Mouse (Mus musculus) heart, embryonic 12.5 days (tissue): ENCODE data around the gene Olfr1383. TPM values are rescaled to one million over a fixed set of nuclear protein-coding genes. Genes with fewer than 3 reads are reported as not detected.
"Not testable (repeated sequence)": the region's sequence is repeated elsewhere in the genome, so short reads cannot be mapped to it uniquely, and the experiment has no call there.

ENCODE experiments used
- ATAC-seq: fragments of 200-750 bp; cut with Nextera tagmentation; 2 replicates; pipeline ENCODE4 v1.8.0; 2017; ENCODE audit warnings: moderate TSS enrichment, moderate library complexity; ENCODE audit not compliant: insufficient number of reproducible peaks, low FRiP score
- H3K27ac ChIP-seq: fragments of 300-500 bp; sonication (generic); 2 replicates; pipeline ENCODE4 v1.5.1; 2016; ENCODE audit warnings: mild to moderate bottlenecking, moderate library complexity; ENCODE audit not compliant: poor library complexity, severe bottlenecking
- H3K27me3 ChIP-seq: fragments of 300-500 bp; sonication (generic); replicated peaks from 2 replicates; pipeline ENCODE4 v1.6.1; 2016; ENCODE audit warnings: mild to moderate bottlenecking, moderate library complexity
- H3K36me3 ChIP-seq: fragments of 300-500 bp; sonication (generic); 2 replicates; pipeline ENCODE4 v1.6.1; 2016; ENCODE audit warnings: mild to moderate bottlenecking, moderate library complexity
- H3K4me1 ChIP-seq: fragments of 300-500 bp; sonication (generic); replicated peaks from 2 replicates; pipeline ENCODE4 v1.6.1; 2016; ENCODE audit warnings: mild to moderate bottlenecking
- H3K4me2 ChIP-seq: fragments of 300-500 bp; sonication (generic); 2 replicates; pipeline ENCODE4 v1.6.1; 2016; ENCODE audit warnings: mild to moderate bottlenecking, moderate library complexity
- H3K4me3 ChIP-seq: fragments of 300-500 bp; sonication (generic); 2 replicates; pipeline ENCODE4 v1.5.1; 2016; ENCODE audit warnings: mild to moderate bottlenecking
- H3K9ac ChIP-seq: fragments of 300-500 bp; sonication (generic); 2 replicates; pipeline ENCODE4 v1.6.1; 2016; ENCODE audit warnings: mild to moderate bottlenecking, moderate library complexity
- H3K9me3 ChIP-seq: fragments of 300-500 bp; sonication (generic); replicated peaks from 2 replicates; pipeline ENCODE4 v1.6.1; 2016; ENCODE audit warnings: mild to moderate bottlenecking, moderate library complexity
- WGBS: fragments of 180-500 bp; shearing (Covaris S2); methylation state at CpG from one replicate; pipeline ENCODE4 v1.1.7; 2016; 5-methylcytosine and 5-hydroxymethylcytosine counted together
- polyA plus RNA-seq: library from polyadenylated mRNA; unstranded; fragments of >200 nt; fragmentation: Nextera tagmentation; extraction: Ambion mirVana; gene quantifications from 2 replicates; pipeline ENCODE4 v1.2.1, GENCODE M21; 2016

Olfr1383 gene
- polyA plus RNA-seq: not detected in 2 replicates

GRCm38 (mm10) chr11:49519348-49519747 lies at the start of gene Olfr1383:
Gene Olfr1383, plus strand, starts transcription at chr11:49519648.
- Histone ChIP-seq H3K9me3 (no peaks in the 10 kb centered on the region), H3K27ac (no peak within 1 kb of the TSS), H3K27me3 (no peaks in the 10 kb centered on the region), H3K9ac (no peak within 1 kb of the TSS), H3K36me3 (no peaks in the 10 kb centered on the region), H3K4me2 (no peak within 1 kb of the TSS), H3K4me3 (no peak within 1 kb of the TSS), H3K4me1 (no peaks in the 10 kb centered on the region)
- no peak for ATAC-seq

DNA sequence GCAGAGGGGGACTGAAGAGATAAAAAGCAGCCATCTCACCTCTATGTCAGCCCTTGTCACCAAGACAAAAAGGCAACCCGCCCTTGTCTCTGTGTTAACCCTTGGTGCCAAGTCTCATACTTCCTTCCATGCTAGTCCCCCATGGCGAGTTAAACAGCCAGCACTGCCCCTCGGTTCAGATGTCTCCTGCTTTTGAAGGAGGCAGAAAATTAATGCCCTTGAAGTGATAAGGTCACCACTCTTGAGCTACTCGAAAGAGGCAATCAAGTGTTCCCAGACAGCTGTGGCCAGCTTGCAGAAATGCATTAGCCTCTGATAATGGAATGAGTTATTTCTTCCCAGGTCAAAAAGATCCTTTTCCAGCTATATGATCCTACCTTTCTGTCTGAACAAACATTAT lies 33.5 kb upstream of the Olfr1383 start:
- no peaks in the 10 kb centered on the region for H3K9me3 ChIP-seq
- H3K9ac ChIP-seq: no peak overlapping the region

GRCm38 (mm10) chr11:49488770-49489169 lies 30.7 kb upstream of the Olfr1383 start, which contains the start of gene Olfr1385:
Gene Olfr1385, plus strand, starts transcription at chr11:49489070.
- H3K27ac ChIP-seq, H3K4me1 ChIP-seq, H3K9me3 ChIP-seq, H3K9ac ChIP-seq, H3K27me3 ChIP-seq, H3K36me3 ChIP-seq, ATAC-seq, H3K4me2 ChIP-seq, H3K4me3 ChIP-seq: not testable (repeated sequence)
- WGBS: 64% methylated on average over 1 of the region's 1 CpGs

More for the DNA sequence above, 33.5 kb upstream of the Olfr1383 start:
- Histone ChIP-seq H3K36me3 (no peaks in the 10 kb centered on the region), H3K27ac (no peak overlapping the region), H3K27me3 (no peaks in the 10 kb centered on the region), H3K4me2 (no peak overlapping the region), H3K4me1 (no peaks in the 10 kb centered on the region), H3K4me3 (no peak overlapping the region)
- no peak for ATAC-seq
- WGBS: 44% methylated on average over 4 of the region's 4 CpGs

GRCm38 (mm10) chr11:49518086-49518485 lies 1.4 kb upstream of the Olfr1383 start:
- no peak overlapping the region for H3K27ac ChIP-seq
- no peak overlapping the region for H3K4me2 ChIP-seq
- ATAC-seq: no peak
- no peaks in the 10 kb centered on the region for H3K27me3 ChIP-seq
- no peaks in the 10 kb centered on the region for H3K4me1 ChIP-seq
- no peak overlapping the region for H3K9ac ChIP-seq
- WGBS: 55% methylated on average over 5 of the region's 5 CpGs
- no peak overlapping the region for H3K4me3 ChIP-seq
- no peaks in the 10 kb centered on the region for H3K36me3 ChIP-seq
- H3K9me3 ChIP-seq: no peaks in the 10 kb centered on the region

DNA sequence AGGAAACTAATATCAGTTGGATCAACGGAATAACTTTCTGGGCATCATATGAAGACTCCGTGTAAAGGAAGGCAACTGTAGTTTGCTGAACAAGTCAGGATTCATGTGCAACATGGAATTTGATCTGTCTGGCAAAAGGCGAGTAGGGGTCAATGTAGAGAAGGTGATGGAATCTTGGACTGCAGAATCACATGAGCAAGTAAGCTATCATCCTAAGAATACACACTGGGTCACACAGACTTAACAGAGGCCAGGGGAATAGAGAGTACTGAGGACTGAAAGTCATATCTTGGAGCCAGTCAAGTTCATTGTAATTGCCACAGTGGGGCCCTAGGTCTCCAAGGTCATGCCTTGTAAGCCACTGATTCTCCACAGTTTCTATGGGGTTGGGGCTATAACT lies 8.5 kb downstream of the Olfr1383 start, which contains the start of gene Olfr1382:
Gene Olfr1382, plus strand, starts transcription at position 301 of the 400 bp plus-strand sequence.
- Histone ChIP-seq H3K36me3 (no peaks in the 10 kb centered on the region), H3K9me3 (no peaks in the 10 kb centered on the region), H3K27me3 (no peaks in the 10 kb centered on the region), H3K4me2 (no peak within 1 kb of the TSS), H3K9ac (no peak within 1 kb of the TSS), H3K27ac (no peak within 1 kb of the TSS), H3K4me1 (no peaks in the 10 kb centered on the region), H3K4me3 (no peak within 1 kb of the TSS)
- 69% methylated on average over 3 of the region's 3 CpGs for WGBS
- ATAC-seq: no peak

GRCm38 (mm10) chr11:49532761-49533160 lies 13.3 kb downstream of the Olfr1383 start:
- Histone ChIP-seq H3K27me3 (no peaks in the 10 kb centered on the region), H3K36me3 (no peaks in the 10 kb centered on the region), H3K4me3 (no peak overlapping the region), H3K27ac (no peak overlapping the region), H3K9me3 (no peaks in the 10 kb centered on the region), H3K4me1 (no peaks in the 10 kb centered on the region), H3K9ac (no peak overlapping the region), H3K4me2 (no peak overlapping the region)
- ATAC-seq: no peak

DNA sequence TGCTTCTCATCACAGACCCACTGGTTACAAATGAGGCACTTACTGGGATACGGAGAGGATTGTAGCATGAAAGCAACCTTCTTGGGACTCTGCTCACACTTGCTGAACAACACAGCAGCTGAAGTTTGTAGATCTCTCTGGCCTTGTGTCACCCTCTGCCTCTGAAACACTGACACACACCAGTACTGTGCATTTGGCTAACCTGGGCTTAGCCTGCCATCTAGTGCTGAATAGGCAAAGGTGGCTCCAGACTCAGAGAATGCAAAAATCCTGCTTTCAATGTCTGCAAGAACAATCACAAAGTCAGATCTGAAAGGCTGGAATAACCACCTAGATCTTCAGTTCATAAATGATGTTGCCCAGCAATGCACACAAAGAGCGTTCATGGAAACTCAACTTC lies 17.2 kb downstream of the Olfr1383 start:
- not testable (repeated sequence) for H3K36me3 ChIP-seq, ATAC-seq, H3K9ac ChIP-seq, H3K4me2 ChIP-seq, H3K9me3 ChIP-seq, H3K4me1 ChIP-seq, H3K4me3 ChIP-seq, H3K27ac ChIP-seq, H3K27me3 ChIP-seq
- WGBS: 76% methylated on average over 2 of the region's 2 CpGs

GRCm38 (mm10) chr11:49543149-49543548 lies 23.7 kb downstream of the Olfr1383 start, which contains the start of gene Olfr1381:
Gene Olfr1381, plus strand, starts transcription at chr11:49543449.
- H3K27ac ChIP-seq, H3K9me3 ChIP-seq, H3K4me3 ChIP-seq, H3K36me3 ChIP-seq, H3K4me2 ChIP-seq, ATAC-seq, H3K4me1 ChIP-seq, H3K9ac ChIP-seq, H3K27me3 ChIP-seq: not testable (repeated sequence)
- 82% methylated on average over 3 of the region's 3 CpGs for WGBS

DNA sequence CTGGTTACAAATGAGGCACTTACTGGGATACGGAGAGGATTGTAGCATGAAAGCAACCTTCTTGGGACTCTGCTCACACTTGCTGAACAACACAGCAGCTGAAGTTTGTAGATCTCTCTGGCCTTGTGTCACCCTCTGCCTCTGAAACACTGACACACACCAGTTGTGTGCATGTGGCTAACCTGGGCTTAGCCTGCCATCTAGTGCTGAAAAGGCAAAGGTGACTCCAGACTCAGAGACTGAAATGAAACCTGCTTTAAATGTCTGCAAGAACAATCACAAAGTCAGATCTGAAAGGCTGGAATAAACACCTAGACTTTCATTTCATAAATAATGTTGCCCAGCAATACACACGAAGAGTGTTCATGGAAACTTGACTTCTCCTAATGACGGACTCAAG lies 34.6 kb downstream of the Olfr1383 start:
- H3K4me1 ChIP-seq, H3K27me3 ChIP-seq, ATAC-seq, H3K4me2 ChIP-seq, H3K4me3 ChIP-seq, H3K9ac ChIP-seq, H3K36me3 ChIP-seq, H3K27ac ChIP-seq, H3K9me3 ChIP-seq: not testable (repeated sequence)
- 72% methylated on average over 3 of the region's 3 CpGs for WGBS

DNA sequence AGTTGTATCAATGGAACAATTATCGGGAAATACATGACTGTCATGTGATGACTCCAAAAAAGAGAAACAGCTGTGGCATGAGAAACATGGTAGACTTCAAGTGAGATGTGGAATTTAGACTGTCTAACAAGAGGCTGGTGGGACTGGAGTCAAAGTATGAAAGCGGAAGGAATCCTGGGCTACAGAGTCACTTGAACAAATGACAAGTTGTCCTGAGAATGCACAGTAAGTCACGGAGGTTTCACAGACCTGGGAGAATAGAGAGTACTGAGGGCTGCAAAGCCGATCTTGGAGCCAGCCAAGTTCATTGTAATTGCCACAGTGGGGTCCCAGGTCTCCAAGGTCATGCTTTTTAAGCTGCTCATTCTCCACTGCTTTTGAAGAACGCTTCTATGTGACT lies 37.1 kb downstream of the Olfr1383 start, which contains the start of gene Olfr1380:
Gene Olfr1380, plus strand, starts transcription at position 301 of the 400 bp plus-strand sequence.
- not testable (repeated sequence) for H3K4me2 ChIP-seq, H3K9me3 ChIP-seq, H3K27ac ChIP-seq, ATAC-seq, H3K27me3 ChIP-seq, H3K36me3 ChIP-seq, H3K4me1 ChIP-seq, H3K9ac ChIP-seq, H3K4me3 ChIP-seq
- WGBS: 72% methylated on average over 5 of the region's 5 CpGs

GRCm38 (mm10) chr11:49575054-49575453 lies 55.6 kb downstream of the Olfr1383 start:
- not testable (repeated sequence) for H3K4me1 ChIP-seq, H3K4me3 ChIP-seq, H3K36me3 ChIP-seq, H3K27ac ChIP-seq, H3K4me2 ChIP-seq, H3K9ac ChIP-seq, ATAC-seq, H3K27me3 ChIP-seq, H3K9me3 ChIP-seq
- WGBS: 24% methylated on average over 2 of the region's 2 CpGs
